Comparison of ENCODE assay signal across 8 mouse cellular contexts in genomic region chr1:153900860-153901730, GRCm38 (mm10). TPM values are rescaled to one million over a fixed set of nuclear protein-coding genes. Genes with fewer than 3 reads are reported as not detected.
A peak's percentile ranks its signal among the peaks of the same experiment; 100 is the strongest.
DNase-seq lines count a peak whose midpoint lies in the region; ATAC-seq and TF ChIP-seq lines count a peak whose summit lies in the region.

No protein-coding gene starts in this region.

- no peaks in the 10 kb centered on the region for H3K27me3 ChIP-seq in E14TG2a.4 (ENCODE audit: insufficient read depth, low read length)
- H3K27me3 ChIP-seq in embryonic facial prominence, embryonic 14.5 days (replicated peaks; ENCODE audit: control insufficient read depth, insufficient read depth, low read length), result no peaks in the 10 kb centered on the region
- no peaks in the 10 kb centered on the region for H3K27me3 ChIP-seq in heart, embryonic 11.5 days (ENCODE audit: control insufficient read depth, insufficient read depth, low read length)
- H3K27me3 ChIP-seq in stomach, embryonic 14.5 days (ENCODE audit: control insufficient read depth, insufficient read depth, low read length), result no peaks in the 10 kb centered on the region

- peak; percentile 49 for DNase-seq in R1 (ENCODE audit: low read depth, low spot score)
- DNase-seq in embryonic facial prominence, embryonic 14.5 days (ENCODE audit: low spot score), result peak; percentile 84
- peak; percentile 45 for DNase-seq in kidney, postnatal 10 days
- DNase-seq in right cerebral cortex, postnatal 4 days, result no peak

- peaks cover 38% of the 10 kb centered on the region for H3K36me3 ChIP-seq in E14TG2a.4 (ENCODE audit: insufficient read depth, low read length)
- peaks cover 35% of the 10 kb centered on the region for H3K36me3 ChIP-seq in embryonic facial prominence, embryonic 14.5 days (ENCODE audit: control insufficient read depth, insufficient read depth, low read length)
- H3K36me3 ChIP-seq in heart, embryonic 11.5 days (ENCODE audit: control insufficient read depth, insufficient read depth, low read length), result peaks cover 25% of the 10 kb centered on the region
- H3K36me3 ChIP-seq in macrophage (ENCODE audit: inconsistent target), result peaks cover 35% of the 10 kb centered on the region
- peaks cover 23% of the 10 kb centered on the region; the same call in 1 of the 2 replicates for H3K36me3 ChIP-seq in stomach, embryonic 14.5 days (ENCODE audit: control insufficient read depth, insufficient read depth, low read length)

- peaks cover 75% of the 10 kb centered on the region for H3K4me1 ChIP-seq in E14TG2a.4 (replicated peaks; ENCODE audit: low read depth, low read length)
- peaks cover 15% of the 10 kb centered on the region; the same call in 1 of the 2 replicates for H3K4me1 ChIP-seq in embryonic facial prominence, embryonic 14.5 days (ENCODE audit: control insufficient read depth, insufficient read depth, low read length)
- peaks cover 14% of the 10 kb centered on the region for H3K4me1 ChIP-seq in heart, embryonic 11.5 days (ENCODE audit: control insufficient read depth, insufficient read depth, low read length)
- H3K4me1 ChIP-seq in stomach, embryonic 14.5 days (ENCODE audit: control insufficient read depth, insufficient read depth, low read length), result no peaks in the 10 kb centered on the region

- H3K79me2 ChIP-seq in macrophage (ENCODE audit: inconsistent target), result peaks cover 31% of the 10 kb centered on the region

- peak overlapping the region; percentile 81 for H3K9ac ChIP-seq in embryonic facial prominence, embryonic 14.5 days (ENCODE audit: low read depth, low read length)
- peak overlapping the region; percentile 84 for H3K9ac ChIP-seq in heart, embryonic 11.5 days (ENCODE audit: low read depth, low read length)
- H3K9ac ChIP-seq in stomach, embryonic 14.5 days (replicated peaks; ENCODE audit: low read depth, low read length), result peak overlapping the region; percentile 83

- peak overlapping the region; percentile 96 for H3K27ac ChIP-seq in embryonic facial prominence, embryonic 14.5 days (replicated peaks; ENCODE audit: low read depth, low read length)
- H3K27ac ChIP-seq in heart, embryonic 11.5 days (ENCODE audit: low read depth, low read length), result peak overlapping the region; percentile 96
- peak overlapping the region; percentile 34 for H3K27ac ChIP-seq in macrophage
- H3K27ac ChIP-seq in stomach, embryonic 14.5 days (ENCODE audit: low read length), result peak overlapping the region; percentile 96

- peak overlapping the region; percentile 91 for H3K4me3 ChIP-seq in E14TG2a.4 (replicated peaks; ENCODE audit: low read length)
- H3K4me3 ChIP-seq in embryonic facial prominence, embryonic 14.5 days (ENCODE audit: low read depth, low read length), result peak overlapping the region; percentile 79
- H3K4me3 ChIP-seq in heart, embryonic 11.5 days (ENCODE audit: low read depth, low read length), result peak overlapping the region; percentile 79
- peak overlapping the region; percentile 81 for H3K4me3 ChIP-seq in macrophage (ENCODE audit: inconsistent target)
- H3K4me3 ChIP-seq in stomach, embryonic 14.5 days (ENCODE audit: low read depth, low read length), result peak overlapping the region; percentile 83

- H3K9me3 ChIP-seq in E14TG2a.4 (ENCODE audit: low read length), result no peaks in the 10 kb centered on the region
- H3K9me3 ChIP-seq in embryonic facial prominence, embryonic 14.5 days (ENCODE audit: control insufficient read depth, low read length), result no peaks in the 10 kb centered on the region
- no peaks in the 10 kb centered on the region for H3K9me3 ChIP-seq in heart, embryonic 11.5 days (replicated peaks; ENCODE audit: control insufficient read depth, low read length)
- H3K9me3 ChIP-seq in stomach, embryonic 14.5 days (ENCODE audit: control insufficient read depth, low read depth, low read length), result no peaks in the 10 kb centered on the region

- TF ChIP-seq CTCF in E14TG2a.4 (conservative IDR thresholded peaks at IDR 0.05; ENCODE audit: low read length), result no peak

- no peak for ATAC-seq in embryonic facial prominence, embryonic 14.5 days (ENCODE audit: low read depth)
- no peak for ATAC-seq in heart, embryonic 11.5 days (replicated peaks; ENCODE audit: insufficient number of reproducible peaks, low FRiP score, low TSS enrichment)
- no peak for ATAC-seq in stomach, embryonic 14.5 days (ENCODE audit: insufficient number of reproducible peaks, insufficient read depth, low FRiP score, low read depth)

- WGBS in embryonic facial prominence, embryonic 14.5 days, result under 1% methylated on average over 25 of the region's 25 CpGs
- WGBS in heart, embryonic 11.5 days (ENCODE audit: insufficient replicate concordance), result 3% methylated on average over 25 of the region's 25 CpGs
- 4% methylated on average over 25 of the region's 25 CpGs for WGBS in macrophage (ENCODE audit: missing documents)
- 2% methylated on average over 25 of the region's 25 CpGs for WGBS in stomach, embryonic 14.5 days

- H3K4me2 ChIP-seq in embryonic facial prominence, embryonic 14.5 days (ENCODE audit: low read depth, low read length), result peak overlapping the region; percentile 82
- peak overlapping the region; percentile 68 for H3K4me2 ChIP-seq in heart, embryonic 11.5 days
- H3K4me2 ChIP-seq in stomach, embryonic 14.5 days (replicated peaks; ENCODE audit: low read depth, low read length), result peak overlapping the region; percentile 70

RNA-seq across cellular contexts. Expression of gene Teddm2, which starts 1.1 kb away (rescaled TPM):
- 0.77 and 0.97 TPM in 2 replicates for polyA plus RNA-seq in embryonic facial prominence, embryonic 14.5 days (2014; fragmentation: Nextera tagmentation; extraction: Ambion mirVana)
- polyA plus RNA-seq in heart, embryonic 11.5 days (2014; fragmentation: Nextera tagmentation; extraction: Ambion mirVana), result 0.30 and 0.36 TPM in 2 replicates
- 1 to 10 TPM in 9 of 26 experiments, under 1 TPM in 14, not detected in 3; 0.16 to 2.8 (median 0.66) TPM for total RNA-seq in macrophage (2018; cell fraction: chromatin; rRNA removed)
- under 1 TPM in 15 of 26 experiments, not detected in 11; 0.05 to 0.34 (median 0.10) TPM for total RNA-seq in macrophage (2018; cell fraction: cytosol; rRNA removed)
- 1 to 10 TPM in 5 of 26 experiments, under 1 TPM in 14, not detected in 7; 0.12 to 3.5 (median 0.51) TPM for total RNA-seq in macrophage (2018; cell fraction: nucleus; rRNA removed)
- 0.06 to 0.15 TPM (median 0.07 TPM) in 3 replicates for polyA plus RNA-seq in macrophage (2018)
- polyA plus RNA-seq in stomach, embryonic 14.5 days (2014; fragmentation: Nextera tagmentation; extraction: Ambion mirVana), result 0.46 and 0.53 TPM in 2 replicates

RNA-seq across cellular contexts. Expression of gene Glul, which starts 1.4 kb away (rescaled TPM):
- 97.5 and 104 TPM in 2 replicates for polyA plus RNA-seq in embryonic facial prominence, embryonic 14.5 days (2014; fragmentation: Nextera tagmentation; extraction: Ambion mirVana)
- polyA plus RNA-seq in heart, embryonic 11.5 days (2014; fragmentation: Nextera tagmentation; extraction: Ambion mirVana), result 52.6 and 78.3 TPM in 2 replicates
- total RNA-seq in macrophage (2018; cell fraction: chromatin; rRNA removed), result 100 to 1,000 TPM in 1 of 26 experiments, 10 to 100 TPM in 15, 1 to 10 TPM in 10; 3.3 to 106 (median 14.2) TPM
- 100 to 1,000 TPM in 13 of 26 experiments, 10 to 100 TPM in 13; 37.7 to 278 (median 129) TPM for total RNA-seq in macrophage (2018; cell fraction: cytosol; rRNA removed)
- 100 to 1,000 TPM in 2 of 26 experiments, 10 to 100 TPM in 24; 13.0 to 134 (median 51.1) TPM for total RNA-seq in macrophage (2018; cell fraction: nucleus; rRNA removed)
- 160 to 381 TPM (median 220 TPM) in 3 replicates for polyA plus RNA-seq in macrophage (2018)
- 130 and 137 TPM in 2 replicates for polyA plus RNA-seq in stomach, embryonic 14.5 days (2014; fragmentation: Nextera tagmentation; extraction: Ambion mirVana)

RNA-seq across cellular contexts. Expression of gene Teddm1a, which starts 9.6 kb away (rescaled TPM):
- polyA plus RNA-seq in embryonic facial prominence, embryonic 14.5 days (2014; fragmentation: Nextera tagmentation; extraction: Ambion mirVana), result not detected in 2 replicates
- not detected in 2 replicates for polyA plus RNA-seq in heart, embryonic 11.5 days (2014; fragmentation: Nextera tagmentation; extraction: Ambion mirVana)
- total RNA-seq in macrophage (2018; cell fraction: chromatin; rRNA removed), result not detected
- not detected for total RNA-seq in macrophage (2018; cell fraction: cytosol; rRNA removed)
- not detected for total RNA-seq in macrophage (2018; cell fraction: nucleus; rRNA removed)
- polyA plus RNA-seq in macrophage (2018), result not detected in 3 replicates
- polyA plus RNA-seq in stomach, embryonic 14.5 days (2014; fragmentation: Nextera tagmentation; extraction: Ambion mirVana), result not detected in 2 replicates

RNA-seq across cellular contexts. Expression of gene Teddm1b, which starts 26.9 kb away (rescaled TPM):
- 0.18 and 0.19 TPM in 2 replicates for polyA plus RNA-seq in embryonic facial prominence, embryonic 14.5 days (2014; fragmentation: Nextera tagmentation; extraction: Ambion mirVana)
- 0.08 and 0.27 TPM in 2 replicates for polyA plus RNA-seq in heart, embryonic 11.5 days (2014; fragmentation: Nextera tagmentation; extraction: Ambion mirVana)
- total RNA-seq in macrophage (2018; cell fraction: chromatin; rRNA removed), result under 1 TPM in 12 of 26 experiments, not detected in 14; 0.25 to 0.53 (median 0.38) TPM
- not detected for total RNA-seq in macrophage (2018; cell fraction: cytosol; rRNA removed)
- under 1 TPM in 1 of 26 experiments, not detected in 25; 0.18 TPM for total RNA-seq in macrophage (2018; cell fraction: nucleus; rRNA removed)
- polyA plus RNA-seq in macrophage (2018), result not detected in 3 replicates
- polyA plus RNA-seq in stomach, embryonic 14.5 days (2014; fragmentation: Nextera tagmentation; extraction: Ambion mirVana), result 0.21 and 0.41 TPM in 2 replicates

RNA-seq across cellular contexts. Expression of gene Rgsl1, which starts 57.2 kb away (rescaled TPM):
- polyA plus RNA-seq in embryonic facial prominence, embryonic 14.5 days (2014; fragmentation: Nextera tagmentation; extraction: Ambion mirVana), result 0.14 and 0.26 TPM in 2 replicates
- not detected in 2 replicates for polyA plus RNA-seq in heart, embryonic 11.5 days (2014; fragmentation: Nextera tagmentation; extraction: Ambion mirVana)
- total RNA-seq in macrophage (2018; cell fraction: chromatin; rRNA removed), result 1 to 10 TPM in 12 of 26 experiments, under 1 TPM in 11, not detected in 3; 0.37 to 2.4 (median 1.3) TPM
- 1 to 10 TPM; 1.2 to 4.2 (median 1.8) TPM for total RNA-seq in macrophage (2018; cell fraction: cytosol; rRNA removed)
- total RNA-seq in macrophage (2018; cell fraction: nucleus; rRNA removed), result 1 to 10 TPM in 17 of 26 experiments, under 1 TPM in 8, not detected in 1; 0.47 to 4.2 (median 1.7) TPM
- polyA plus RNA-seq in macrophage (2018), result 1.6 to 4.4 TPM (median 2.3 TPM) in 3 replicates
- 0.30 TPM in 1 of 2 replicates, not detected in the other for polyA plus RNA-seq in stomach, embryonic 14.5 days (2014; fragmentation: Nextera tagmentation; extraction: Ambion mirVana)

Comparison
In these comparisons a context has a peak if more than half of its experiments do, and no peak if none do; other contexts are left out.
1. H3K27ac ChIP-seq: peak in every context shown above with its lines; median percentile 96 in embryonic facial prominence, embryonic 14.5 days; 96 in heart, embryonic 11.5 days; 96 in stomach, embryonic 14.5 days; 34 in macrophage.